ENCODE assay signal across 7 mouse cellular contexts in the genomic region with DNA sequence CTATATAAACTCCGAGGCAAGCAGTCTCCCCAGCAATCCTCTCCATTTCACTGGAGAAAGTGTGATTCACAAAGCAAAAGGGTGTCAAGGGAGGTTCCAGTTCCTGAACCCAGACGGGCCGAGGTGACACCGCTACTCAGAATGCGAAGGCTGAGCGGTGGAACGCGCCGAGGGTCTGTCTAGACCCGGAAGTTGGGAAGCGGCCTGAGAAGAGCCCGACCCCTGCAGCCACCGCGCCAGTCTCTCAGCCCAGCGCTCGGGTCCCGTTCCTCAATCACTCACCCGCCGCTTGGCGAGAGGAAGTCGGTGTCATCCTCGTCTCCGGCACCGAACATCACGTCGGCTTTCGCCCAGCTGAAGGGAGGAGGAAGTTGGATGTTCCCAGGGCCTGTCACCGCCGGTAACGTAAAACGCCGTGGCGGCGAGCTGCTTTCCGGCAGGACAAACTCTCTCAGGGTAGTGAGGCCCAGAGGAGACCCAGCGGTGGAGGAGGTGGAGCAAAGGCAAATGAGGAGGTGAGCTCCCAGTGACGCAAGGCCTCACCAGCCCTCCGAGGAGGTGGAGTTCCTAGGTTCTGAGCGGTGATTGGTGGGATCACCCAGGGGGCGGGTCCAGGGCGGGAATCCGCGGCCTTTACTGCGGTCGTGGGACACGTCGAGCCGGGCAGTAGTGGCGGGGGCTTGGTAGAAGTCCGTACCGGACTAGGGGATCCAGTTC. TPM values are rescaled to one million over a fixed set of nuclear protein-coding genes. Genes with fewer than 3 reads are reported as not detected.
A peak's percentile ranks its signal among the peaks of the same experiment; 100 is the strongest.
DNase-seq lines count a peak whose midpoint lies in the region; ATAC-seq lines count a peak whose summit lies in the region.

A gene (minus strand): TSS at position 461 of the 717 bp plus-strand sequence.
A gene (plus strand): TSS at position 640 of the 717 bp plus-strand sequence.

- no peaks in the 10 kb centered on the region for H3K9me3 ChIP-seq in embryonic facial prominence, embryonic 11.5 days (replicated peaks; ENCODE audit: control insufficient read depth, low read length)
- H3K9me3 ChIP-seq in limb, embryonic 10.5 days (replicated peaks), result no peaks in the 10 kb centered on the region
- H3K9me3 ChIP-seq in midbrain, embryonic 13.5 days, result no peaks in the 10 kb centered on the region

- no peaks in the 10 kb centered on the region for H3K36me3 ChIP-seq in embryonic facial prominence, embryonic 11.5 days (replicated peaks; ENCODE audit: control insufficient read depth, insufficient read depth, low read depth, low read length)
- no peaks in the 10 kb centered on the region for H3K36me3 ChIP-seq in limb, embryonic 10.5 days
- no peaks in the 10 kb centered on the region for H3K36me3 ChIP-seq in midbrain, embryonic 13.5 days

- no peaks in the 10 kb centered on the region for H3K4me1 ChIP-seq in embryonic facial prominence, embryonic 11.5 days (ENCODE audit: control insufficient read depth, insufficient read depth, low read length)
- H3K4me1 ChIP-seq in limb, embryonic 10.5 days, result peaks cover 14% of the 10 kb centered on the region
- H3K4me1 ChIP-seq in midbrain, embryonic 13.5 days (replicated peaks), result peaks cover 23% of the 10 kb centered on the region

- peak within 1 kb of the TSS; percentile 15; the same call in 1 of the 2 replicates for H3K27ac ChIP-seq in embryonic facial prominence, embryonic 11.5 days (replicated peaks; ENCODE audit: low read depth, low read length)
- H3K27ac ChIP-seq in limb, embryonic 10.5 days, result peak within 1 kb of the TSS; percentile 85
- H3K27ac ChIP-seq in midbrain, embryonic 13.5 days, result peak within 1 kb of the TSS; percentile 78

- H3K4me2 ChIP-seq in embryonic facial prominence, embryonic 11.5 days (ENCODE audit: low read depth, low read length), result peak within 1 kb of the TSS; percentile 69
- H3K4me2 ChIP-seq in midbrain, embryonic 13.5 days (replicated peaks), result peak within 1 kb of the TSS; percentile 81

- 0% methylated on average over 51 of the region's 51 CpGs for WGBS in embryonic facial prominence, embryonic 11.5 days
- under 1% methylated on average over 51 of the region's 51 CpGs for WGBS in limb, embryonic 10.5 days
- under 1% methylated on average over 51 of the region's 51 CpGs for WGBS in midbrain, embryonic 13.5 days

- peak; percentile 100 for ATAC-seq in embryonic facial prominence, embryonic 11.5 days (replicated peaks; ENCODE audit: insufficient number of reproducible peaks, low FRiP score, low TSS enrichment, low read depth)
- peak; percentile 92 for ATAC-seq in granulocyte monocyte progenitor cell, adult 5-6 weeks (replicated peaks; ENCODE audit: poor library complexity, severe bottlenecking)
- peak; percentile 100 for ATAC-seq in midbrain, embryonic 13.5 days

- peak within 1 kb of the TSS; percentile 74 for H3K4me3 ChIP-seq in embryonic facial prominence, embryonic 11.5 days (ENCODE audit: low read depth, low read length)
- H3K4me3 ChIP-seq in limb, embryonic 10.5 days, result peak within 1 kb of the TSS; percentile 72
- H3K4me3 ChIP-seq in midbrain, embryonic 13.5 days (replicated peaks), result peak within 1 kb of the TSS; percentile 77

- peak within 1 kb of the TSS; percentile 71 for H3K9ac ChIP-seq in embryonic facial prominence, embryonic 11.5 days (replicated peaks; ENCODE audit: low read length)
- peak within 1 kb of the TSS; percentile 80 for H3K9ac ChIP-seq in midbrain, embryonic 13.5 days (replicated peaks)

- peak; percentile 97 for DNase-seq in adrenal gland, postnatal 14 days
- DNase-seq in embryonic facial prominence, embryonic 11.5 days (ENCODE audit: low spot score), result peak; percentile 98
- peak; percentile 98 for DNase-seq in kidney, adult 11 months
- DNase-seq in limb, embryonic 10.5 days (ENCODE audit: low spot score), result peak; percentile 97
- DNase-seq in spleen, adult 12 weeks (ENCODE audit: low spot score), result peak; percentile 91

- H3K27me3 ChIP-seq in embryonic facial prominence, embryonic 11.5 days (ENCODE audit: control insufficient read depth, insufficient read depth, low read length), result no peaks in the 10 kb centered on the region
- no peaks in the 10 kb centered on the region for H3K27me3 ChIP-seq in limb, embryonic 10.5 days (ENCODE audit: low read depth, poor library complexity, severe bottlenecking)
- no peaks in the 10 kb centered on the region for H3K27me3 ChIP-seq in midbrain, embryonic 13.5 days

RNA-seq across cellular contexts. Expression of the first gene that starts in this region (rescaled TPM):
- 33.5 and 35.6 TPM in 2 replicates for total RNA-seq in adrenal gland, postnatal 14 days (2021)
- polyA plus RNA-seq in embryonic facial prominence, embryonic 11.5 days (2014; fragmentation: Nextera tagmentation; extraction: Ambion mirVana), result 16.3 and 18.4 TPM in 2 replicates
- total RNA-seq in granulocyte monocyte progenitor cell, adult 5-6 weeks (2014; fragmentation: Nextera tagmentation), result 31.5 and 36.8 TPM in 2 replicates
- total RNA-seq in granulocyte monocyte progenitor cell, adult 5-6 weeks (2017), result 47.4 and 54.9 TPM in 2 replicates
- 16.4 and 19.6 TPM in 2 replicates for polyA plus RNA-seq in limb, embryonic 10.5 days (2016; fragmentation: Nextera tagmentation; extraction: Ambion mirVana)
- polyA plus RNA-seq in midbrain, embryonic 13.5 days (2015; fragmentation: Nextera tagmentation; extraction: Ambion mirVana), result 23.6 and 24.0 TPM in 2 replicates

RNA-seq across cellular contexts. Expression of the second gene that starts in this region (rescaled TPM):
- 57.8 and 58.8 TPM in 2 replicates for total RNA-seq in adrenal gland, postnatal 14 days (2021)
- polyA plus RNA-seq in embryonic facial prominence, embryonic 11.5 days (2014; fragmentation: Nextera tagmentation; extraction: Ambion mirVana), result 49.0 and 51.2 TPM in 2 replicates
- 22.5 and 24.8 TPM in 2 replicates for total RNA-seq in granulocyte monocyte progenitor cell, adult 5-6 weeks (2014; fragmentation: Nextera tagmentation)
- total RNA-seq in granulocyte monocyte progenitor cell, adult 5-6 weeks (2017), result 19.8 and 23.7 TPM in 2 replicates
- 42.2 and 48.7 TPM in 2 replicates for polyA plus RNA-seq in limb, embryonic 10.5 days (2016; fragmentation: Nextera tagmentation; extraction: Ambion mirVana)
- polyA plus RNA-seq in midbrain, embryonic 13.5 days (2015; fragmentation: Nextera tagmentation; extraction: Ambion mirVana), result 37.9 and 38.2 TPM in 2 replicates

Comparison
In these comparisons a context has a peak if more than half of its experiments do, and no peak if none do; other contexts are left out.
1. Peak in every context shown above with its lines: DNase-seq, ATAC-seq, H3K4me3 ChIP-seq and H3K27ac ChIP-seq.
2. H3K27ac ChIP-seq: peak in every context shown above with its lines; median percentile 85 in limb, embryonic 10.5 days; 78 in midbrain, embryonic 13.5 days; 15 in embryonic facial prominence, embryonic 11.5 days.